Mouse (Mus musculus): Measurements from ENCODE around the gene Utrn.

GRCm38 (mm10) chr10:12837636-12838035 lies 31.5 kb downstream of the Utrn start:
- no peak for TF ChIP-seq POLR2A (IDR thresholded peaks at IDR 0.05; ENCODE audit: control insufficient read depth, low read depth, low read length)
- no peak for TF ChIP-seq CTCF (IDR thresholded peaks at IDR 0.05; ENCODE audit: control insufficient read depth, insufficient read depth, insufficient replicate concordance, low read depth, low read length)

All from testis, adult 2 months (tissue).